Mouse (Mus musculus) heart, adult 9 months (tissue): ENCODE data around the gene Tpm3.

ENCODE experiments used
- DNase-seq, 2 experiments: peaks; one replicate each; pipeline ENCODE4 v3.0.0; 2022; ENCODE audit warnings: low spot score in 2 of 2

Gene Tpm3

DNA sequence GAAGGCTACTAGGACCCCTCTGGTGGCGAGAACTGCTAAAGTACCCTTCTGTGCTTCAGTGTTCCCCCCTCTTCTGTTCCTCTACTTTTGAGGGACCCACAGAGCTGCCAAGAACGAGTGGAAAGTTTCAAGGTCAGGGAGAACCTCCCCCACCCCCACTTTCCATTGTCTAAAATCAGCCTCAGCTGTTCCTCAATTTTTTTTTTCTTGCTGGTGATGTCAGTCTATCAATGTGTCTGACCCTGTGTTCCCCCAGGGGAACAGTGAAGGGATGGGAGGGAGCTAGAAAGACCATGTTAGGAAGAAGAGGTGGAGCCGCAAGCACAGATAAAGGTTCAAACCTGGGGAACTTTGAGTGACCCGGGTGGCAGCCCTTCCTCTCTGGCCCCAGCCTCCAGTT, at the start of gene Tpm3:
Gene Tpm3 (plus strand): TSS at position 356 of the 400 bp plus-strand sequence.
- DNase-seq = no peak

DNA sequence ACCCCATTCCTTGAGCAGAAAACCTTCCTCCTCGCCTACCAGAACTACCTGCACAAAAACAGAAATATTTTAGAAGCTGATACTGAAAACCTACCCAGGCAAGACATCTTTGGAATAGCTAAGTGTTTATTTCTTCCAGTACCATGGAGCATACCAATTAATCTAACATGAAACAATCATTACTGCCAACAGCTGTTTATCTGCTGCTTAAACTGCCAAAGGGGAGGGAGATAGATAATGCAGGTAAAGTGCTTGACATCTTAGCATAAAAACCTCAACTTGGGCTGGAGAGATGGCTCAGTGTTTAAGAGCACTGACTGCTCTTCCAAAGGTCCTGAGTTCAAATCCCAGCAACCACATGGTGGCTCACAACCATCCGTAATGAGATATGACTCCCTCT, 37.8 kb upstream of the Tpm3 start:
- DNase-seq = no peak

DNA sequence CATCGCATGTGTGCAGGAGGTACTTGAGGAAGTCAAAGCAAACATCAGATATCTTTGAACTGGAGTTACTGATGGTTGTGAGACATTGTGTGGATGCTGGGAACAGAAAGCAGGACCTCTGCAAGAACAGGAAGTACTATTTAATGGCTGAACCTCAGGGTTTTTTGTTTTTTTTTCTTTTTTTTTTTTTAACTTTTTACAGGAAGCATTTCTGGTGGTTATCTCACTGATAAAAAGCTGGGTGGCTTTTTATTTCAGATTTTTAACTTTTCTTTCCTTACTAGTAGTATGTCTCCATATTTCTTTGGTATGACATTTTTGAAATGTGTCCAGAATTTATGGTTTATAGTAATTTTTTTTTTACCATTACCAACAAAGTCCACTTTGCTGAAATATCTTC, 36.2 kb upstream of the Tpm3 start:
- no peak for DNase-seq

DNA sequence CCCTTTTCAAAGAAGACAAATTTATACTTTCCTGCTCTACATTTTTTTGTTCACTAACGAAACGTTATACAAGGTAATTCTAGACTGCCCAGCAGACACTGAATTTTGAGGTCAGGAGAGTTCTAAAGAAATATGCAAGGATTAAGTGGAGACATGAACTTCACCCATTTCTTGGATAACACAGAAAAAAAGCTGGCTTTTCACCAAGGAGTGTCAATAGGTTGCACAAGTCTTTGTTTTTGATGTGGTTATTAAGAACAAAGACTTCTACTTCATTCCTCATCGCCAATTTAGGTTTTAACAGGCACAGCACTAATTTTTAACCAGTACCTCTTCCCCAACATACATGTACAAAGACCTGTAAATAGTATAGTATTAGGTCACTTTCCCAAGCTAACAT, 22.8 kb upstream of the Tpm3 start:
- no peak for DNase-seq

DNA sequence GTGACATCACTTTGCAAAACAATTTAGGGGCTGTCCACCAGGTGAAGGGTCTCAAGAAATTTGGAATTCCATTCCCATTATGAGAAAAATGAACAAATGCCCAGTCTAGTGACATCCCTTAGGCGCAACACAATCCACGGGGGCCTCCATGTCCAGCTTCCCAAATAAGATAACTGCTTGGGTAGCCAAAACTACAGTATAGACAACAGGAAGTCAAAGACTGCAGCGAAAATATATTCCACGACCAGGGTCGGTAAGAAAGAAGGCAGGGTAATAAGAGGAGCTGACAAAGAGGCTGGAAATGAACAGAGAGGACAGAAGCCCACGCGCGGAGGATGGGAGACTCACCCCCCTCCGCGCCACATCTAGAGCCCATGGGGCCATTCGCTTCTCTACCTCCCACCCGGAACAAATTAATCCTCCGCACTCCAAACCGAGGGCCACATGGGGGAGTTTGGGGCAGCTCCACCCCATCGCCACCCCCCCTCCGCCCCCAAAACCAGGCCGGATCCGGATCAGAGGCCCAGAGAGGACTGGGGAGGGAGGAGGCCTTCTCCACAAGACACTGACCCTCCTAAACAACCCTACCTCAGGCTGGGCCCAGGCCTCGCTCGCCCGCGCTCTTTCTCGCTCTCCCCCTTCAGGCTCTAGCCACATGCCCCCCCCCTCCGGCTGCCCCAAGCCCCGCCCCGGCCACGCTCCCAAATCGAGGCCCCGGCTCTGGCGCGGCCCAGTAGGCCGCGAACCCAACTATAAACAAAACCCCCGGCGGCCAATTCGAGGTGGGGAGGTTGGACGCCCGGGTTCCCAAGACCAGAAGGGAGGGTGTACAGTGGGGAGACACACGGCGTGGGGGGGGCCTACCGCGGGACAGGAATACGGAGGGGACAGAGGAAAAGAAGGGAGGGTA, 20.8 kb upstream of the Tpm3 start, which contains the start of gene 4933434E20Rik:
Gene 4933434E20Rik (plus strand): TSS at position 196 of the 910 bp plus-strand sequence.
- DNase-seq = peak; percentile 44 to 63

DNA sequence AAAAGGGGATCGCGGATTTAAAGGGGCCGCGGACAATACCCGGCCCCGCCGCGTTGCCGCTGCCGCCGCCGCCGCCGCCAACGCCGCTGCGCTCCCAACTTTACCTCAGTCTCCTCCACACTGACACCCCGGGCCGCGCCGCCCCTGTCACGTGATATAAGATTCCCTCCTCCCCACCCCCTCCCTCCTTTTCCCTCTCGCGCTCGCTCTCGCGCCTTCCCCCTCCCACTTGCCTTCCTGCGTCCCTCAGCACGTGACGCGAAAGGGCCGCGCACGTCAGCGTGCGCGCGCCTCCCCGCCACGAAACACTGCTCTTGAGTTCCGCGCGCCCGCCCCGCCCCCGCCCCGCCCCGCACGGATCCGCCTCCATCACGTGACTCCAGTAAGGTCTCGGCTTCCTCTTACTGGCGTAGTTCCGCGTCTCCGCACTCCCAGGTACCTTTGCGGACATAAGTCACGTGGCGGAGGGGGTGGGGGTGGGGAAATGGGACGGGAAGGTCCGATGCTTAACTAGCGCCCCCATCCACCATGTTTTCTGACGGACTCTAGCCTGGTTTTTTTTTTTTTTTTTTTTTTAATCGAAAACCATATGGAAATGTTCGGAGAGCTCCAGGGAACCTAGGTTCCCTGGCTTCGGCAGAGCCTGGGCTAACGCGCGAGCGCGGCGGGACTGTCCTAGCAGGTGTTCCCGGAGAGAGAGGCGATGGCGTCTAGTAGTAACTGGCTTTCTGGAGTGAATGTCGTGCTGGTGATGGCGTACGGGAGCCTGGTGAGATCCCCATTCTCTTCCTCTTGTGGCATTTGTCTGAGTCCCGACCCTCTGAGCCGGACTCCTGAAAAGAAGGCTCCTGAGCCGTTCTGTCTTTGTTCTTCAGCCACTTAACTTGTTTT, 19.9 kb upstream of the Tpm3 start, which contains the start of gene Ubap2l:
Gene Ubap2l (minus strand): TSS at position 278 of the 891 bp plus-strand sequence.
- peak; percentile 94 to 95 for DNase-seq

DNA sequence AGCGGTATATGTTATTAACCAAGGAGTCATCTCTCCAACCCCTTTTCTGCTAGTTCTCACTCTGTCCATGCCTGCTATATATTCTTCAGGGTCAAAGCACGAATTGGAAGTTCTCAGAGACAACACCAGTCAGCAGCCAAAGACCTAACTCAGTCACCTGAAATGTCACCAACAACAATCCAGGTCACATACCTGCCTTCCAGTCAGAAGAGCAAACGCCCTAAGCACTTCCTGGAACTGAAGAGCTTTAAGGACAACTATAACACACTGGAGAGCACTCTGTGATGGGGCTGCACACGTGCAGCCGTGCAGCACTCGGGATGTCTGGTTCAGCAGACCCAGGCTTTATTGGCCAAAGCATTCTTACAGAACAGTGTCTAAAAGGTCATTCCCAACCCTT, 10.9 kb upstream of the Tpm3 start:
- no peak for DNase-seq

DNA sequence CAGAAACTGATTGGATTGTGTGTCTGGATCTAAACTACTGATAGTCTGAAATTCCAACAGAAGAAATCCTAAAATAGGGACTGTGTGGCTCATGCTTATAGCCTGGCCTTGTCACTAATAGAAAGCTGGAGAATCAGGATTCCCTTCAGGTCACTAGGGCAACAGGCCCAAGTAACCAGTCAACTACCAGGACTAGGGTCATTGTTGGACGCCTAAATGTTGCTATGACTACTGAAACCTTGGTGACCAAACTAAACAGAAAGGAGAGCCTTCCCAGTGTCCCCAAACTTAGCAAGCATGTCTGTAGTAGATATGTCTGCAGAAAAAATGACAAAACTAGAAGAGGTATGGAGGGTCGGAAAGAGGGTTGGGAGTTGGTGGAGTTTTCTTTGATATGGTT, 9.9 kb upstream of the Tpm3 start:
- no peak for DNase-seq

DNA sequence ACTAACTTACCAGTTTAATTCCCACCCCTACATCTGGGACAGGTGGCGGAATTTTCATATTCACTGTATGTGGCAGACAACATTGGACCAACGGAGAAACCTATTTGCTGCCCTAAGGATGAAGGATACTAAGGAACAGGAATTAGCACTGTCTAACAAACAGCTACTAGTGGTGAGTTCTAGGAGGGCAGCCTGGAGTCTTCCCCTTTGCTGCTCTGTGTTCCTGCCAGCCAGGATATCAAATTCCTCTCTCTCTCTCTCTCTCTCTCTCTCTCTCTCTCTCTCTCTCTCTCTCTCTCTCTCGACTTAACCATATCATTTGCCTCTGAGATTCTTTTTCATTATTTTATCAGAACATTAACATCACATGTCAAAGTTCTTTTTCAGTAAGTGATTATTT, 8.1 kb upstream of the Tpm3 start:
- no peak for DNase-seq

DNA sequence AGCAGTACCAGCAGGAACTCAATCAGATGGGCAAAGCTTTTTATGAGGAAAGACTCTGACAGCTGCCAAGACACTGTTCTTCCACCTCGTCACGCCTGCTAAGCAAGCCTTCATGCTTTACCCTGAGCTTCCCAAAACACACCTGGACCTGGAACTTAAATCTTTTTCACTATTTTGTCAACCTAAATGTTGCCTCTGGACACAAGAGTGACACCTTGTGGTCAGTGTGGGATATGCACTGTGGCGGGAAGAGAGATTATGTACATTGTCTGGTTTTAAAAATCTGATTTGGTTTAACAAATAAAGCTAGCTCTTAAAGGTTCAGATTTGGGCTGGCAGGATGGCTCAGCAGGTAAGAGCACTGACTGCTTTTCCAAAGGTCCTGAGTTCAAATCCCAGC, 6.9 kb upstream of the Tpm3 start:
- DNase-seq = no peak

DNA sequence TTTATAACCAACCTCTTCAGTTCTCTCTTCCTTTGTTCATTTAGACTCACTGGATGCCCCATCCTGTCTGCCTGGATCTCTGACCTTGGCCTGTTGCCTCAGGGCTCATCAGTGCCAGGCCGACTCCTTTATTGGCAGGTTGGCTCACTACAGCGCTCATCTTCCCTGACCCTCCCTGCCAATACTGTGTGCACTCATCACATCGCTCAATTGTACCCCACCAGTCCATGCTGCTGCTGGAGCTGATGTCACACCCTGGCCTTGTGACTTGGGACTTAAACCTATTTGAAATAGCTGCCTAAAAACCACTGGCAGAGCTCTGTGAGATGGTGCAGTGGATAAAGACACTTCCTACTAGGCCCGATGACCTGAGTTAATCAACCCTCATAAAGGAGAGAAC, 4.6 kb upstream of the Tpm3 start:
- DNase-seq = no peak

DNA sequence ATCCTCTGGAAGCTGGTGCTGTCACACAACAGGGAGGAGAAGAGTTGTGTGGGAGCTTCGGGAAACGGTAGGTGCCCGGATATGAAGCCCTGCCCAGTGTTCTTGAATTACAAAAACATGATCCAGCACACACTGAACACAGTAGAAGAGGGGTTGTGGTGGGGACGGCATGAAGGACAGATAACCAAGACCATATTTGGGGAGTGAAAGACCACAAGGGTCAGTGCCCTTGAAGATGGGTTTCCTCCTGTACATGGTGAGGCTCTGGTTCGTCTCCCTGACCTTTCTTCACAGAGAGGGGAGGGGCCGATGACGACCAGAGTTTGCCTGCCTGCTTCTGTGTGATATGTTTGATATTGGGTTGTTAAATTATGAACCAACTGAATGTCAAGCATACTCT, 2.8 kb upstream of the Tpm3 start:
- no peak for DNase-seq

DNA sequence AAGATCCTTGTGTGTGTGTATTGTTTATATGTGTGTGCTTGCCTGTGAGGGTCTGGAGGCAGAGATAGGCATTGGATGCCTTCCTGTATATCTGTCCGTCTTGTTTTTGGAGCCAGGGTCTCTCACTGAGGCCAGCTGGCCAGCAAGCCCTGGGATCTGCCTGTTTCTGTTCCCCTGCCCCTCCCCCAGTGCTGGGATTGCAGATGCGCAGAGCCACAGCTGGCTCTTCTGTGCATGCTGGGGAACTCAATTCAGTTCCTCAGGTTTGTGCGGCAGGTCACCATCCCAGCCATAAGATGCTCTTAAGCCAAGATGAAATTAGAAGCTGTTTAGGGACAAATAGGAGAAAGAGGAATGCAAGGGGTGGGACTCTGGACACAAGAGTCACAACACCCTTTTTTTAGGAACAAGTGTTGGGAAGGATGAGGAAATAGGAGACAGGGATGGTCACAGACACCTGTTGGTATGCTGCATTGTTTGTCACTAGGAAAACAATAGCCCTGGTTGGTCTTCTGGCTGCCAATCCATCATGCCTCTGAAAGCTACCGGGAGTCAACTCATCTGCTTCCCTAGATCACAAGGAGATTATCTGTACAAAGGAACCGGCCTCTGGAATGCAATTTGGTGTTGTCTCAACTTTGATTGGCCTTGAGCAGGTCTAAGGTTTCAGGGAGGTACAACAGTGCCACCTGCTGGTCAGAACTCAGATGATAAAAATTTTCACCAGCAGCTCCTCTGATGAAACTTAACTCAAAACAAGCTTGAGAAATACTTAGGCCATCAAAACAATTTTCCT, 4.7 kb downstream of the Tpm3 start:
- peak; percentile 66 to 82 for DNase-seq

DNA sequence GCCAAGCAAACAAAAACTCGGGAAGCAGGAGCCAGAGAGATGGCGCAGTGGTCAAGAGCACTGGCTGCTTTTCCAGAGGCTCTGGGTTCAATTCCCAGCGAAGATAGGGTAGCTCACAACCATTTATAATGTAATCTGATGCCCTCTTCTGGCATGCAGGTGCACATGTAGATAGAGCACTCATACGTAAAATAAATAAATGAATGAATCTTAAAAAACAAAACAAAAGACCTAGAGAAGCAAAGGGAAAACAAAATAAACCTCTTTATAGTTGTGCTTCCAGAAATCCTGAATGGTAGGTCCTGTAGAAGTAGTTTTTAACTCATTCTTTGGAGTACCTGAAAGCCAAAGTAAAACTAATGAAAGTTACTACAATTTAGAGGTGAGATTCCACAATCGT, 5.8 kb downstream of the Tpm3 start:
- DNase-seq = no peak

DNA sequence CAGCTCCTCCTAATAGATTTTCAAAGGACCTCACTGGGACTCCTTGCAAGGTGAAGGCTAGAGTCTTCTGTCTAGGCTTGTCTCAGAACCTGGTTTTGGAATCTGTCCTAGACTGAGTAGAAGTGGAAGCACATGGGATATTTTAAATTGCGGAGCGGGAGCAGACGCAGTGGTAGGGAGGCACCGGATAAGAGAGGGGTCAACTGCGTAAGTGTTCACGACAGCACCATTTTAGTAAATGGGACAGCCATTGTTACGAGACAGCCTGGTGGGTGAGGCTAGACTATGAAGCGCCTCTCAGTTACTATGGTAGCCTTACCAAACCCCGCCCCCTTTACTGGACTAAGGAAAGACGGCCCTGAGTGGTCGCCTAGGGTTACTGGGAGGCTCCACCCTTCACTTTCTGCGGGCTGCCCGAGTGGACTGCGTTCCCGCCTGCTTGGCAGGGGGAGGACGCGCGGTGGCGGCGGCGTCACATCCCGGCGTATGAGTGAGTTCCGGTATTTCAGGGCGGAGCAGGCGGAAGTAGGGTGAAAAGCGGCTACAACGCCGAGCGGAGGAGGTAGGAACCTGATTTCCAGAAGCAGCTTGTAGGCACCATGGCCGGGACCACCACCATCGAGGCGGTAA, 6.8 kb downstream of the Tpm3 start:
- DNase-seq = peak; percentile 97

DNA sequence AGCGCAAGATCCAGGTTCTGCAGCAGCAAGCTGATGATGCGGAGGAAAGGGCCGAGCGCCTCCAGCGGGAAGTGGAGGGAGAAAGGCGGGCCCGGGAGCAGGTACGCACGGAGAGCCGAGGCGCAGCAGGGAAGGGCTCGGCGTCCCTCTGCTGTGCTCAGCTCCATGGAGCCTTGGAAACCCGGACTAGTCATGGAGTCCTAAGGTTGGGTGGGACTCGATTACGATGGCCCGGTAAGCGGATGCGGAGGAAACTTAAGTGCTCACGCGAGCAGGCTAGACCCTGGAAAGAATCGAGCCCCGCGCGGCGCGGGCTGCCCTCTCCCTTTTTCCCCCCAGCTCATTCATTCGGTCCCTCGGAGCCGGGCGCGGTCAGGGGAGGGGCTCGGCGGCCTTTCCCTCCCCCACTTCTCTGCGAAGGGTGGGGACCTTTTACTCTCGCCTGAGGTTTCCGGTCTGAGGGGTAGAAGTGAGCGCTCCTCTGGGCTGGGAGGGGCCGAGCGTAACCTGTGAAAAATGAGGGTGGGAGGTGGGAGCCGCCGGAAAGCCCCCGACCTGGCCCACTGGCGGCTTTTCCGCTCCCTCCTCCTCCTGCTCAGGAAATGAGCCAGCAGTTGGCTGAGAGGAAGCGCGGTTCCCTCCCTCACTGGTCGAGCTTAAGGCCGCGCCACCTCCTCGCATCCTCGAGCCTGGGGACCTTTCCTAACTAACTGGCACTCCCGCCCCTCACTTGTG, 7.5 kb downstream of the Tpm3 start:
- peak; percentile 73 to 79 for DNase-seq

DNA sequence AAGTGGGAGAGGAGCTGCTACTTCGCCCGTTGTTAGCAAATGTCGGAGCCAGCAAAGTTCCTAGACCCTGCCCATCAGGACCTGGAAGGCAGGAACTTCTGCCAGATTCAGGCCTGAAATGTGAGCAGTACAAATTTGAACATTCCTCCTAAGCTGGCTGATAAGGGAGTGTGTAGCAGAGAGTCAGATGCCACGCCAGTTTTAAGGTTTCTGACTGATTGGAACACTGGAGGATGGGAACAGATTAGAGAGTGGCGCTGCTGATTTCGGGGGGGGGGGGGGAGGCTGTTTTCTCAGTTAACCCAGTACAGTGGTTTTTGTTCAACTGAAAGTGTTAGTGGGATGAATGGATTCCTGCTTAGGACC, 8.0 kb downstream of the Tpm3 start:
- DNase-seq = no peak

DNA sequence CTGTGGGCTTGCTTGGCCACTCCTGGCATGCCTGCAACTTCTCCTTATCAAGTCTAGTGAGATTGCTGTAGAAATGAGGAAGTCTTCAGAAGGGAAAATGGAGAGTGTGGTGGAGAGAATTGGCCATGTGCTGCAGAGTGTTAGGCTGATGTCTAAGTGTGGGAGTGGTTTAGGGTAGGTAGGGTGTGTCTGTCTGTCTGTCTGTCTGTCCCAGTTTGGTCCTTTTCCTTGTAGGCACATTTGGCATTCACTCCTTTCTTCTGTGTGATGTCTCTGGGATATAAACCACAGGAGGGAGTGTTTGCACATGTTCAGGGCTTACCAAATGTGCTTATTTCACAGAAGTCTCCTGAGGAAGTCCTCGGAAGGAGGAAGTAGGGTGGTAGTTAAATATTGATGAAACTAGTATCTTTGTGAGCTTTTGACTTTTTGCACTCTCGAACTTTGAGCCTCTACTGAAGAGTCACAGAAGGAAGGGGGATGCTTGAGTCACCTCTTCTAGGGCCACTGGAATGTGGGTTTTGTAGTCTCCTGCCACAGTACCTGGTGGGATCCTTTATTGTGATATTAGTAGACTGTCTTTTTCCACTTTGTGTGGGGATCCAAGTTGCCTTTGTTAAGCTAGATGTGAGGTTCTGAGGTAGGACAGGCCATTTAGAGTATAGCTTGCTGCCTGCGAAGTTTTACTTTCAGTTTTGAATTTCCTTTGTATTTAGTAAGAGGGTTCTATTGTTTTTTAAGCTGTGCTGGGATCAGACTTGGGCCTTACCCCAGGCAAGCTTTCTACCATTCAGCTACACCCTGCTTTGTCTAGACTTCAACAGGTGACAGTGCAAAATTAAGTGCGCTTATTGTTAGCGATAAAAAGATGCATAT, 9.2 kb downstream of the Tpm3 start:
- peak in 1 of 2 experiments; percentile 45 for DNase-seq

DNA sequence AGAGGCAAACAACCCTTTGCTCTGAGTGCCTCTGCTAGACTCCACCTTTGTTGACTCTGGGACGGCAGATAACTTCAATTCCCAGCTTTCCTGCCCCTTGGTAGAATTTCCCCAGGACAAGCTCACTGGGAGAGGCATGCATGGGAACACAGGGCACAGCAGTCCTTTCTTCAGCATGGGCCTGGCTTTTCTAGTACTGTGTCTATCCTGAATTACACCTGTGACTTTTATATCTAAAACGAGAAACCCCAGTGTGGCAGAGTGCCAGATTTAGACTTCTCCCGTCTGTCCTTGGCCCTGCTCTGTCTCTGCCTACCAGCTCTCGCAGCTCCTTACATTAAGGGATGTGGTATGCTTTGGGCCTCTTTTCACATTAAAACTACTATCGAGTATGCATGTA, 10.6 kb downstream of the Tpm3 start:
- no peak for DNase-seq
